Mouse (Mus musculus): Measurements from ENCODE around the gene Per2.

DNA sequence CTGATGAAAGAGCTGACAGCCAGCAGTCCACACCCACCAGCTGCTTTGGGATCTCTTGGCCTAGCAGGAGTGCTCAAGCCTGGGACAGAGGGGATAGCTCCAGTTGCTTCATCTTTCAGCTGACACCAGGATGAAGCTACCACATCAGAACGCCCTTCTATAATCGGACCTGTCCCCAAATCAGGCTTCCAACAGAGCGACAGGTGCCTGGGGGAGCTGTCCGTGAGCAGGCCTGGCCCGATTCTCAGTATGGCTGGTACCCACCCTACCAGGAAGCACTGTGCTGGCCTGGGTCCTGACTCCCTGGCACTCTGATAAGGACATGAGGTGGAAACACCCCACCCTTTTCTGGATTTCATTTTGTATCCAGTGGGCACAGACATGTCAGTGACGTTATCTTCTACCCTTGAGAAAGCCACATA is 85.7 kb downstream of the Per2 start:
- no peak for TF ChIP-seq CTCF (IDR thresholded peaks at IDR 0.05; ENCODE audit: low read depth, low read length)
- no peak for TF ChIP-seq POLR2A (IDR thresholded peaks at IDR 0.05; ENCODE audit: borderline replicate concordance, low read depth, low read length)
